Mouse (Mus musculus) testis, adult 10 weeks (tissue): ENCODE measurements around the gene 1700025C18Rik. TPM values are rescaled to one million over a fixed set of nuclear protein-coding genes. Genes with fewer than 3 reads are reported as not detected.

Experiments
- polyA plus RNA-seq: library from polyadenylated mRNA; stranded (reverse); fragments of 350-450 nt; fragmentation: Illumina TruSeq; extraction: RNeasy Lipid Tissue Mini Kit (QIAGEN cat#74804); gene quantifications from one replicate; pipeline ENCODE4 v1.2.3, GENCODE M21; 2014; ENCODE audit warnings: low read depth, low replicate concordance

The 1700025C18Rik gene
- polyA plus RNA-seq = 2.2 TPM

DNA sequence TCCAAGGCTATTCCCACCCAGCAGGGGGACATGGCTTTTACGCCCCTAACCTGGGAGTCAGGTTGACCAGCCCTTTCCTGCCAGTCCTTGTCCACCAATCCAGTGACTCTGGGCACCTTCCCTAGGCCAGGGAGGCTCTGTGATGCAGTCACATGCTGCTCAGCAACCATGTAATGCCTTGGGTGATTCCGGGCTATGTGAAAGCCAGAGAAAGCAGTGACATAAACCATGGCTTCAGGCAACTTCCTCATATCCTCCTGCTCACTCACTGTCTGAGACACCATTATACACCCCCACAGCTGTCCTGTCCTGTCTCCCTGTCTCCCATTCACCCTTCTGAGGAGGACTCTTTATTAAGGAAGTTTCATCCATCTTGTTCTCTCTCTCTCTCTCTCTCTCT, at the start of gene 1700025C18Rik:
1700025C18Rik (minus strand) TSS at position 101 of the 400 bp plus-strand sequence.

DNA sequence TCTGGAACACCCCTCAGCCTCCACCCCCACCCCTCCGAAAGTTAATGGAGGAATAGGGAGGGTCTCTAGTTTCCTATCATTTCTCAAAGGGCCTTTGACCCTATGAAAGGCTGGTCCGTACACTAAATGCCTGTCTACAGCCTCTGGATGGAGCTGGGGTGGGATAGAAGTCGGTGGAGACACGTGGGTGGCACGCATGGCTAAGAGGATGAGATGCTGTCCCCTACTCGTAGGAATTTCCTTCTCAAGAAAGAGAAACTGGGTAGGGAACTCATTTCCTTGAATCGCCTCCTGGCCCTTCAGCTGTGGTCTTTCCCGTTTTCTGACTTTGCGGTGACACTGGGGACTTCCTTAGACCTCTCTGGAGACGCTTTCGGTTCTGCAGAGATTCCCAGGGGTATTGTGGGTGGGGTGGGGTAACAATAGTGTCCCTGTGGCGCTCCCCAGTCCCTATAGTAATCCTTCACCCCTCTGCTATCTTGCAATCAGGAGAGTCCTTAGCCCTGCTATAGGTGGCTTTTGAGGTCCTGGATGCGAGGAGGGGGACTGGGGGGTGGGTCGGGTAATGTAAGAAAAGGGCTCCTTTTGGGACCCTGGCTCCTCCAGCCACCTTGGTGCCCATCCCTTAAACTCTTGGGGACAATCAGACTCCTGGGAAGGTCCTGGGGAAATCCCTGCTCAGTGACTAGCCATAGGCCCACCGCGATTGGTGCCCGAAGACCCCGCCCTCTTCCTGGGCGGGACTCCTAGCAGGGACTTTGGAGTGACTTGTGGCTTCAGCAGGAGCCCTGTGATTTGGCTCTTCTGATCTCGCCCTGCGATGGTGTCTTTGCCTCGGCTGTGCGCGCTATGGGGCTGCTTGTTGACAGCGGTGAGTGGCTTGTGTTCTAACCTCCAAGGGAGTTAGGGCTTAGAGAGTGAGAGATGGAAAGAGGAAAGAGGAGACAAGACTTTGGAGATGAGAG, 35.4 kb downstream of the 1700025C18Rik start, which contains the start of gene Cd40:
Cd40 (plus strand) TSS at position 740 of the 965 bp plus-strand sequence.

DNA sequence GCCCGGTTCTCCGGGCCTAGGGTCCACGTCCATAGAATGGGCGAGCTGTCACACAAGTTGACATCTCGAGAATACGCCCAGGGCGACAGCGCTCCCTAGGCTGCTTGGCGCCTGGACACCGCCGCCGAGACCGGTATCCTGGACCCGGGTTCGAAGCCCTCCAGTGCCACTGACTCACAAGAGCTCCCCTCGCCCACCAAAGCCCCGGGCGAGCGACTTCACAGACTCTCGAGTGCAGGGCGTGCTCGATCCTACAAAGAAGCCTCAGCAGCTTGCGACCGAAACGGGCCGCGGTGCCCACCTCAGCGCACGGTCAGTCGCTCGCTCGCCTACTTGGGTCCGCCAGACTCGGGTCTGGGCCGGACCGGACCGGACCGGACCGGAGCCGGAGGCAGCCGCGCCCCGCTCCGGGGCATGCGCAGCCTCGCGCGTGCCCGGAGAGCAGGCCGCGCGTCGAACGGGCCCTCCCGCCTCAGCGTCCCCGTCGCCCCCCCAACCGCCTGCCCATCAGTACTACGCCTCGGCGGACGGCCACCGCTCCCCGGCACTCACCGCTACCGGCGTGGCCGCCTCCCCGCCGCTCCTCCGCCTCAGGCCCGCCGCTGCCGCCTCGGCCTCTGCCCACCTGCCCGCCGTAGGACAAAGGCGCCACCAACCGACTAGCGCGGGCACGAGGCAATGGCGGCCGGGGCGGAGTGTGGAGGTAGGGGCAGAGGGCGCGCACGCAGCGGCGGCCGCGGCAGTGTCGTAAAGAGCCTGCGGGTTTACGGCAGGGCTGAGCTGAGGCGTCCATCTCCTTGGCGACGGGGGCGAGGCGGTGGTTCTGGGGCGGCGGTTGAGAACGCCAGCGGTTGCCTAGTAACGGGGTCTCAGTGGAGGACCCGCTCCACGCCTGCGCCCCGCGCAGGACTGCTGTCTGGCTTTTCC, 56.2 kb downstream of the 1700025C18Rik start, which contains the start of gene Ncoa5:
Ncoa5 (minus strand) TSS at position 737 of the 927 bp plus-strand sequence.

Other genes with a start within 250 kb of the 1700025C18Rik start
- 1.1 TPM for gene Pltp, start 233.0 kb downstream of the 1700025C18Rik start, polyA plus RNA-seq
- 2.8 TPM for gene Pcif1, start 211.4 kb downstream of the 1700025C18Rik start, polyA plus RNA-seq
- 0.22 TPM for gene Zfp335, start 179.0 kb downstream of the 1700025C18Rik start, polyA plus RNA-seq
- not detected for gene Mmp9, start 150.0 kb downstream of the 1700025C18Rik start, polyA plus RNA-seq
- gene Slc12a5, start 129.9 kb downstream of the 1700025C18Rik start, polyA plus RNA-seq = 8.0 TPM
- gene Ncoa5, start 55.9 kb downstream of the 1700025C18Rik start, polyA plus RNA-seq = 22.8 TPM
- gene Cd40, start 35.1 kb downstream of the 1700025C18Rik start, polyA plus RNA-seq = not detected
- gene Cdh22, start 144.1 kb upstream of the 1700025C18Rik start, polyA plus RNA-seq = not detected
- gene Slc35c2, start 197.1 kb upstream of the 1700025C18Rik start, polyA plus RNA-seq = 3.6 TPM
- 2.5 TPM for gene Elmo2, start 235.7 kb upstream of the 1700025C18Rik start, polyA plus RNA-seq